Mouse (Mus musculus) lung, postnatal 0 days (tissue): ENCODE results near the gene Pde11a.

Source experiments
- CTCF ChIP-seq: IDR thresholded peaks from 2 replicates; pipeline ENCODE4 v1.5.1; 2016; ENCODE audit warnings: antibody characterized with exemption, mild to moderate bottlenecking
- EP300 ChIP-seq: IDR thresholded peaks from 2 replicates; pipeline ENCODE4 v1.6.1; 2016; ENCODE audit warnings: antibody characterized with exemption, mild to moderate bottlenecking, control low read depth

DNA sequence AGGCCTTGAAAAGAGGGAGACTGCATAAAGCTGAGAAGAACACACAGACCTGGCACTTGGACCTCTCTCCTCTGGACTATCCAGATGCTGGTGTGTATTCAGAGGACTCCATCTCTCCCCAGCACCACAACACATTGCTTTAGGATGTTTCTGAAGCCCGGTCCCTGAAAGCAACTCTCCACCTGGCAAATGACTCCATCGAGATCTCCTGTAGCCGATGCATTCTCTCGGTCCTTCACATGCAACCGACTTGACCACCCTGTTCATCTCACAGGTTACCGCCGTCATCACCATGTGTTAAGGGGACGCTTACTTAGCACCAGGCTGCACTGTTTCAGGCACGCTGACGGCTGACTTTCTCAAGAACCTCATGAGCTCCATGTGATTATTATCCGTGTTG lies 343.7 kb downstream of the Pde11a start:
- no peak for TF ChIP-seq CTCF
- no peak for TF ChIP-seq EP300
